Mouse (Mus musculus) mouse embryonic stem cell (cell line): ENCODE data around the gene 2610507B11Rik.
"Not testable (repeated sequence)": the region's sequence is repeated elsewhere in the genome, so short reads cannot be mapped to it uniquely, and the experiment has no call there.

Experiments used
- in situ Hi-C, 2 experiments: fragments of 300-500 bp; cut with MboI; formaldehyde crosslinking; loops; 1 replicate in 1 of 2; 3 replicates in 1 of 2; pipeline ENCODE4 v1.14.3; 2019 to 2020; ENCODE audit warnings: low sequenced_read_pairs in 2 of 2, low pct_unique_long_range_greater_than_20kb in 1 of 2, mixed read lengths in 1 of 2; ENCODE audit not compliant: unreplicated experiment in 1 of 2

The 2610507B11Rik gene

GRCm38 (mm10) chr11:78275596-78275995 lies 14.0 kb downstream of the 2610507B11Rik start:
- in situ Hi-C loops = no loop called here

- in situ Hi-C loops = not testable (repeated sequence)
Measured at GRCm38 (mm10) chr11:78276169-78276568, 14.6 kb downstream of the 2610507B11Rik start.

- in situ Hi-C loops = no loop called here
Measured at GRCm38 (mm10) chr11:78278853-78279252, 17.3 kb downstream of the 2610507B11Rik start.

- in situ Hi-C loops = no loop called here
Measured at GRCm38 (mm10) chr11:78279586-78279985, 18.0 kb downstream of the 2610507B11Rik start.

GRCm38 (mm10) chr11:78289146-78289763 lies 27.7 kb downstream of the 2610507B11Rik start:
- in situ Hi-C loops = no loop called here

- in situ Hi-C loops = no loop called here
Measured at GRCm38 (mm10) chr11:78290654-78291053, 29.1 kb downstream of the 2610507B11Rik start, which contains the start of gene BC030499. TSS of gene BC030499 (plus strand) at chr11:78290841.

GRCm38 (mm10) chr11:78294585-78294984 lies 33.0 kb downstream of the 2610507B11Rik start:
- in situ Hi-C loops = no loop called here

- in situ Hi-C loops = no loop called here
Measured at GRCm38 (mm10) chr11:78300917-78301316, 39.4 kb downstream of the 2610507B11Rik start.

GRCm38 (mm10) chr11:78301357-78302084 lies 40.0 kb downstream of the 2610507B11Rik start, which contains the start of gene Spag5:
TSS of gene Spag5 (plus strand) at chr11:78301529.
- in situ Hi-C loops = no loop called here

- in situ Hi-C loops = no loop called here
Measured at GRCm38 (mm10) chr11:78305272-78305671, 43.7 kb downstream of the 2610507B11Rik start.

- in situ Hi-C loops = no loop called here
Measured at GRCm38 (mm10) chr11:78310861-78311511, 49.4 kb downstream of the 2610507B11Rik start.

- in situ Hi-C loops = no loop called here
Measured at GRCm38 (mm10) chr11:78313662-78314061, 52.1 kb downstream of the 2610507B11Rik start.

- in situ Hi-C loops = loop anchor here in 1 of 2 experiments (5.0 kb wide), 1 partner anchor 36 kb away; no protein-coding TSS in a partner anchor
Measured at GRCm38 (mm10) chr11:78318411-78318810, 56.9 kb downstream of the 2610507B11Rik start.

- in situ Hi-C loops = no loop called here
Measured at GRCm38 (mm10) chr11:78322076-78322831, 60.7 kb downstream of the 2610507B11Rik start.

- in situ Hi-C loops = no loop called here
Measured at GRCm38 (mm10) chr11:78322860-78323259, 61.3 kb downstream of the 2610507B11Rik start, which contains the start of gene Aldoc. TSS of gene Aldoc (plus strand) at chr11:78322968.

GRCm38 (mm10) chr11:78324000-78324785 lies 62.6 kb downstream of the 2610507B11Rik start:
- in situ Hi-C loops = no loop called here

GRCm38 (mm10) chr11:78324965-78325364 lies 63.4 kb downstream of the 2610507B11Rik start:
- in situ Hi-C loops = no loop called here

GRCm38 (mm10) chr11:78327215-78327614 lies 65.7 kb downstream of the 2610507B11Rik start:
- in situ Hi-C loops = no loop called here
